Mouse (Mus musculus): ENCODE data around the gene Vps72.
"Not testable (repeated sequence)": the region's sequence is repeated elsewhere in the genome, so short reads cannot be mapped to it uniquely, and the experiment has no call there.

Vps72 gene

GRCm38 (mm10) chr3:95110911-95111726, at the start of gene Vps72:
Gene Vps72, plus strand, starts transcription at chr3:95111022.
- DNase-seq: peak; percentile 83

DNA sequence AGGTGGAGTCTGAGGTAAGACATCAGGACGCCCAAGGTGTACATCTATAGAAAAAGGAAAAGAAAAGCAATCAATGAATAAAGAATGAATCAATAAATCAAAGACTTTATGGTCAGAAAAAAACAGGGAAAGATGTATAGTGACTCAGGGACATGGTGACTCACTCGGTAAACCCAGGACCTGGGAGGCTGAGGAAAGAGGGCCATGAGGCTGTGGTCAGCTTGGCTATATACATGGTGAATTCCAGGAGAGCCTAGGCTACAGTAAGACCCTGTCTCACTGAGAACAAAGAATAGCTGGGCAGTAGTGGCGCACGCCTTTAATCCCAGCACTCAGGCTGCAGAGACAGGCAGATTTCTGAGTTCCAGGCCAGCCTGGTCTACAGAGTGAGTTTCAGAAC, 47.1 kb upstream of the Vps72 start:
- no peak for DNase-seq

DNA sequence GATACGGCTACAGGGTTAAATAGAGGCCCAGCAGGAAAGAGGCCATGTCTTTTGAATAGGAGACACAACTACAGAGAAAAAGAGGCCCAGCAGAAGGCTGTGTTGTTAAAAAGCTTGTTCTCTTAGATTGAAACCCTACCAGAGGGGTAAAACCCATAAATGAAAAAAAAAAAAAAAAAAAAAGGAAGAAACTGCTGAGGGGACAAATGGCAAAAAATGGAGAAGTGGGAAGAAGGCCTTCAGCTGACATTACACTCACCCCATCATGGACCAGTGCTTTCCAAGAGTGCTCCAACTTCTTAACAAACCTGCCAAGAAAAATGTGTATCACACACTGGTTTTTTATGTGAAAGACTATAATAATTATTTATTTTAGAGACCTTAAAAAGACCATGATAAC, 45.3 kb upstream of the Vps72 start:
- DNase-seq: no peak

DNA sequence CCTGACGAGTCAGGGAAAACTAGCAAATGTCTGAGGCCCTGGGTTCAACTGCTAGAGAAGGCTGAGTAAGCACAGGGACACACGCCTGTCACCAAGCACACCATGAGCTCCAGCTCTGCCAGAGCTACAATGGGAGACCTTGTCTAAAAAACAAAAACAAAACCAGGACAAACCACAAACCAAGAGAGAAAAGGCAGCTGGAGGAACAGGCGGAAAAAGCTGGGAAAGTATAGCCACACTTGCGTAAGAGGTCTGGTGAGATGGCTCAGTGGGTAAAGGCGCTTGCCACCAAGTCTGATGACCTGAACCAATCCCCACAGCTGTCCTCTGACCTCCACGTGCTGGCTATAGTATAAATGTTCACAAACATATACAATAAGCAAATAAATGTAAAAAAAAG, 44.7 kb upstream of the Vps72 start:
- no peak for DNase-seq

GRCm38 (mm10) chr3:95066570-95066969, 44.3 kb upstream of the Vps72 start:
- DNase-seq: no peak

- no peak for DNase-seq
These were observed 39.2 kb upstream of the Vps72 start for GRCm38 (mm10) chr3:95071606-95072005.

- no peak for DNase-seq
These were observed 22.8 kb upstream of the Vps72 start for GRCm38 (mm10) chr3:95088071-95088470.

- no peak for DNase-seq
These were observed 10.0 kb upstream of the Vps72 start for GRCm38 (mm10) chr3:95100854-95101253.

- DNase-seq: no peak
These were observed 5.7 kb upstream of the Vps72 start for GRCm38 (mm10) chr3:95105121-95105520.

- DNase-seq: no peak
These were observed 5.1 kb upstream of the Vps72 start for GRCm38 (mm10) chr3:95105586-95106337.

GRCm38 (mm10) chr3:95106338-95107117, 4.3 kb upstream of the Vps72 start, which contains the start of gene Pip5k1a:
Gene Pip5k1a, minus strand, starts transcription at chr3:95106930.
- peak; percentile 98 for DNase-seq

- not testable (repeated sequence) for DNase-seq
These were observed 3.5 kb upstream of the Vps72 start for GRCm38 (mm10) chr3:95107308-95107707.

- DNase-seq: no peak
These were observed 2.9 kb upstream of the Vps72 start for GRCm38 (mm10) chr3:95107898-95108297.

- no peak for DNase-seq
These were observed 1.9 kb downstream of the Vps72 start for GRCm38 (mm10) chr3:95112760-95113159.

DNA sequence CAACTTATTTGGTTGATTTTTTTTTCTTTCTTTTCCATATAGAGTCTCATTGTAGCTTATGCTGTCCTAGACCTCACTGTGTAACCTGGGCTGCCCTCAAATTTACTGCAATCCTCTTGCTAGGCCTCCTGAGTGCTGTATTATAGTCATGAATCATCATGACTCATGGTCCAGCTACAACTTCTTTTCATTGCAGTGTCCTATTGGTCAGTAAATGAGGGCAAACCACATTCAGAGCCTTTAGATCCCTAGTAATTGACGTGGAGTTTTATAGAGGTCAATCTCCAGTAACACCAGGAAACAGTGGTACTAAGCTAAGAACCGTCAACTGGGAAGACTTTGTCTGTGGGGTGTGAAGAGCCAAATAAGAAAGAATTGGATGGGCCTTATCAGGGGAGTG, 6.9 kb downstream of the Vps72 start:
- DNase-seq: no peak

GRCm38 (mm10) chr3:95121580-95121979, 10.8 kb downstream of the Vps72 start:
- no peak for DNase-seq

GRCm38 (mm10) chr3:95124246-95124645, 13.4 kb downstream of the Vps72 start, which contains the start of gene Tmod4:
Gene Tmod4, plus strand, starts transcription at chr3:95124476.
- DNase-seq: no peak

DNA sequence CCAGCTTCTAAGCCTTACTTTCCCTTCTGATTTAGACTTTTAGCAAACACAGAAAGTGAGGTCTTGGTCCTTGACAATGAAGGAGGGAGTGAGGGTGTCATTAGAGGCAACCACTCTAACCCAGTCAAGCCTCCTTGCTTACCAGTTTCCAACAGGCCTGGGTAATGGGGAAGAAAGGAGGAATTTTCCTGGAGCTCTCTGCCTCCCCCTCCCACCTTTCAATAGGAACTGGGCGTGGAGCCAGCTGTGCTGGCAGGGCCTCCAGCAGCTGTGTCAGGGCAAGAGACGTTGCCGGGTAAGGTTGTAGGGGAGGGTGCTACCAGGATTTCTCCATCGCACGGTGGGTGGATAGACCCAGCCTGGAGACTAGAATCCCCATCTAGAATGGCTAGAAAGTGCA, 14.2 kb downstream of the Vps72 start:
- no peak for DNase-seq

DNA sequence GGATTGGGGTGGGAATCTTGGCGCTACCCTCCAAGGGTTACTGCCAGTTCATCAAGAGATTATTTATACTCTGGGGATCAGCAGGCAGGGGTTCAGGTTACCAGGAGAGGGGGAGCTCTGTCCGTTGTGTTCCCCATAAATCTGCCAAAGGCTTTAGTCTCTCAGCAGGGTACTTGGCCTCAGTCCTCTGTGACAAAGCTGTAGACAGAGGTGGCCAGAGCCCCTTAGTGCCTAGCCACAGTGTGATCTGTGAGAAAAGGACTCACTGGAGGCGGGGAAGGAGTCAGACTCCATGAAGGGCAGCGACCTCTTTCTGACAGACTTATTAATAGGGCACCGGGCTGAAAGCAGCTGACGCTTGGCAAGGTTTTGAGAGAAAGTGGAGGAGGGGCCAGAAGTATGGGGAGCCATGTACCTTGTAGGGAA, 18.4 kb downstream of the Vps72 start:
- DNase-seq: peak; percentile 78

GRCm38 (mm10) chr3:95130081-95130480, 19.3 kb downstream of the Vps72 start:
- no peak for DNase-seq

DNA sequence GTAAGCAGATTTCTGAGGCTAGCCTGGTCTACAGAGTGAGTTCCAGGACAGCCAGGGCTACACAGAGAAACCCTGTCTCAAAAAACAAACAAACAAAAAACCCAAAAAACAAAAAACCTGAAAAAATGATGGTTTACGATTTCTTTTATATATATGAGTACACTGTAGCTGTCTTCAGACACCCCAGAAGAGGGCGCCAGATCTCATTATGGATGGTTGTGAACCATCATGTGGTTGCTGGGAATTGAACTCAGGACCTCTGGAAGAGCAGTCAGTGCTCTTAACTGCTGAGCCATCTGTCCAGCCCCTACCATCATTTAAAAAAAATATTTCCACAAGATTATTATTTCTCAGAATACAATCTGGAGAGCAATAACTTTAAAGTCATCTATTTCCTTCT, 21.6 kb downstream of the Vps72 start:
- not testable (repeated sequence) for DNase-seq

DNA sequence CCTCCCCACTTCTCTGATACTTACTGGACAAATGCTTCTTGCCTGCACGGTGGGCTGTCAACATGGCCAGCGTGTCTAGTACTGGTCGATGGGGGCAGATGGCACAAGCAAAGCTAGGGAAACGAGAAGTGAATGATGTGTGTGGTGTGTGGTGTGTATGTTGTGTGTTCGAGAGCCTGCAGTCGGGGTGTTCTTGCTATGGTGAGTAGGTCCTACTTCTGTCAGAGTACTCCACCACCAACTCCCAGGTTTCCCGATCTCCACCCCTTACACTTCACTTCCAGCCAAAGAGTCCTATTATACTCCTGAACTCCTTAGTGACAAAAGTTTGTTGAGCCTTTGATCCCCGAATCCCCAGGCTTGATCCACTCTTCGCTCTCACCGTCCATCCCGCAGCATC, 22.4 kb downstream of the Vps72 start:
- no peak for DNase-seq

- DNase-seq: peak; percentile 96
These were observed 22.9 kb downstream of the Vps72 start, which contains the start of the genes Scnm1 and Lysmd1 for GRCm38 (mm10) chr3:95133680-95134101. Gene Scnm1, minus strand, starts transcription at chr3:95134011. Gene Lysmd1, plus strand, starts transcription at chr3:95134088.

Measured in cerebellum, adult 11-12 months (tissue).